Mouse (Mus musculus): ENCODE results near the gene Carmil3. TPM values are rescaled to one million over a fixed set of nuclear protein-coding genes. Genes with fewer than 3 reads are reported as not detected.

Gene Carmil3
- polyA plus RNA-seq, 1 experiment, result 4.5 TPM

DNA sequence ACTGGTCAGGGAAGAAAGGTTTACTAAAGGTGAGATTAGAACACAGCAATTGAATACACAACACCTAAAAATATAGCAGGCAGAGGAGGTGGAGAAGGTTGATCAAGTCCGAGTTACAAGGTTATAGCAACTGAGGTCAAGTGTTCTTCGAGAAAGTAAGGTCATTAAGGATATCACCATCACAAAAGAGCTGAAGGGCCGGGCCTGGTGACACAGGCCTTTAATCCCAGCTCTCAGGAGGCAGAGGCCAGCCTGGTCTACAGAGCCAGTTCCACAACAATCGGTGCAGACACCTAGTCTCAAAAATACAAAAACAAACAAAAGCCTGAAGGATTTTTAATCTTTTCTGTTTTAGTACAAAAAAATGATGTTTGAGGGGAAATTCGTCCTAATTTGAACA lies 60.9 kb downstream of the Carmil3 start:
- WGBS, result 84% methylated on average over 5 of the region's 5 CpGs
- no peak overlapping the region for H3K4me3 ChIP-seq (ENCODE audit: extremely low read depth, insufficient read depth, insufficient read length)
- no peak for TF ChIP-seq CTCF (IDR thresholded peaks at IDR 0.05; ENCODE audit: extremely low read depth, insufficient read depth, insufficient read length, insufficient replicate concordance)
- TF ChIP-seq POLR2A (IDR thresholded peaks at IDR 0.05; ENCODE audit: low read depth, low read length), result no peak

DNA sequence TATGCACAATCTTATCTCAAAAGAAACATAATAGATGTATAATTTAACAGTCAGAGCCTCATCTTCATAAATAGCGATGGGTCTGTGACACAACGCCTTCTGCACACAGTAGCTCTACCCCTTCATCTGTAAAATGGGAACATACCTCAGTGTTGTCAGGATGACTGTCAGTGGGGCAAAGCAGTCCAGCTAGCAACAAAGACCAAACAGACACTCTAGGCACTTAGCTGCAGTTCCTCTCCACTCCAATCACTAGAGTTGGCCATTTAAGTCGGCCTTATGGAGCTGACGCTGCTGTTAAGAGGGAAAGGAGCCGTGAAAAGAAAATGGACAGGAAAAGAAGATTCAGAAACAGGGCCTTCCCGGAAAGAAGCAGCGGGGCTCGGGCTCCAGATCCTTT lies 61.3 kb downstream of the Carmil3 start:
- H3K4me1 ChIP-seq (ENCODE audit: control insufficient read depth, insufficient read depth, insufficient read length), result no peaks in the 10 kb centered on the region
- no peak overlapping the region for H3K27ac ChIP-seq (ENCODE audit: insufficient read depth, low read length)
- H3K4me3 ChIP-seq (ENCODE audit: extremely low read depth, insufficient read depth, insufficient read length), result no peak overlapping the region
- WGBS, result 95% methylated on average over 8 of the region's 8 CpGs
- TF ChIP-seq CTCF (IDR thresholded peaks at IDR 0.05; ENCODE audit: extremely low read depth, insufficient read depth, insufficient read length, insufficient replicate concordance), result no peak
- DNase-seq (ENCODE audit: low read depth in 1 of 2, low spot score in 2 of 2), result no peak
- peaks cover 17% of the 10 kb centered on the region for H3K36me3 ChIP-seq (ENCODE audit: control insufficient read depth, insufficient read depth, low read length)
- H3K27me3 ChIP-seq (ENCODE audit: control insufficient read depth, insufficient read depth, low read length), result no peaks in the 10 kb centered on the region

More for the DNA sequence above, 60.9 kb downstream of the Carmil3 start:
- H3K27ac ChIP-seq (ENCODE audit: insufficient read depth, low read length), result no peak overlapping the region
- H3K36me3 ChIP-seq (ENCODE audit: control insufficient read depth, insufficient read depth, low read length), result peaks cover 17% of the 10 kb centered on the region
- no peak for DNase-seq (ENCODE audit: low read depth in 1 of 2, low spot score in 2 of 2)
- no peaks in the 10 kb centered on the region for H3K4me1 ChIP-seq (ENCODE audit: control insufficient read depth, insufficient read depth, insufficient read length)
- H3K27me3 ChIP-seq (ENCODE audit: control insufficient read depth, insufficient read depth, low read length), result no peaks in the 10 kb centered on the region

DNA sequence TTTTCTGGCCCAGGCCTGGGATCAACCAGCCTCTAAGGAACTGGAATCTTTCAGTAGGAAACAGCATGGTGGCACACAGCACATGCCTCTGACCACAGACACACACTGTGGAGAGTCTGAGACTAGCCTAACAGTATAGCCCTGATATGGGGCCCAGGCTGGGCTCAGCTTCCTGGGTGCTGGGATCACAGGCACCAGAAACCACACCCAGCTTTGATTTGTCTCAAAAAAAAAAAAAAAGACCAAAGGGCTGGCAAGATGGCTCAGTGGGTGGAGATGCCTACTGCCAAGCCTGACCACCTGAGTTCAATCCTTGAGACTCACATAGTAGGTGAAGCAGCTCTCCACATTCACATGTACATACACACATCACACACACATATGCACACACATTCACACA lies 64.2 kb downstream of the Carmil3 start:
- Histone ChIP-seq H3K4me1 (ENCODE audit: control insufficient read depth, insufficient read depth, insufficient read length) (0 out of 2 replicates have a peak, but pooled peaks cover 3% of the 10 kb centered on the region), H3K27me3 (ENCODE audit: control insufficient read depth, insufficient read depth, low read length) (no peaks in the 10 kb centered on the region), H3K36me3 (ENCODE audit: control insufficient read depth, insufficient read depth, low read length) (no peaks in the 10 kb centered on the region; the same call in 1 of the 2 replicates), H3K27ac (ENCODE audit: insufficient read depth, low read length) (no peak overlapping the region), H3K4me3 (ENCODE audit: extremely low read depth, insufficient read depth, insufficient read length) (no peak overlapping the region)
- DNase-seq (ENCODE audit: low read depth in 1 of 2, low spot score in 2 of 2), result no peak
- no peak for TF ChIP-seq CTCF (IDR thresholded peaks at IDR 0.05; ENCODE audit: extremely low read depth, insufficient read depth, insufficient read length, insufficient replicate concordance)
- TF ChIP-seq POLR2A (IDR thresholded peaks at IDR 0.05; ENCODE audit: low read depth, low read length), result no peak

DNA sequence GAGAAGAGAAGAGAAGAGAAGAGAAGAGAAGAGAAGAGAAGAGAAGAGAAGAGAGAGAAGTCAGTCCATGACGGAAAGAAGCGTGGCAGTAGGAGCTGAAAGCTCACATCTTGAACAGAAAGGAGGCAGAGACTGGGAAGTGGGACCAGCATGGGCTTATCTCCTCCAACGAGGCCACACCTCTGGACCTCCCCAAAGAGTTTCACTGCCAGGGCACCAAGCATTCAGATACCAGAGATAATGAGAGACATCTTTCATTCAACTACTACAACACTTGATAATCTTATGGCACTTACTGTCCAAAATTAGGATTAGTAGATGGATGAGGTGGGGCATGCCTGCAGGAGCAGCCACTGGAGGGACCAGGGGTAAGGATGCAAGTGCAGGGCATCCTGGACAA lies 65.3 kb downstream of the Carmil3 start:
- Histone ChIP-seq H3K27ac (ENCODE audit: insufficient read depth, low read length) (no peak overlapping the region), H3K4me1 (ENCODE audit: control insufficient read depth, insufficient read depth, insufficient read length) (0 out of 2 replicates have a peak, but pooled peaks cover 3% of the 10 kb centered on the region), H3K36me3 (ENCODE audit: control insufficient read depth, insufficient read depth, low read length) (no peaks in the 10 kb centered on the region), H3K27me3 (ENCODE audit: control insufficient read depth, insufficient read depth, low read length) (no peaks in the 10 kb centered on the region), H3K4me3 (ENCODE audit: extremely low read depth, insufficient read depth, insufficient read length) (no peak overlapping the region)
- no peak for TF ChIP-seq CTCF (IDR thresholded peaks at IDR 0.05; ENCODE audit: extremely low read depth, insufficient read depth, insufficient read length, insufficient replicate concordance)
- TF ChIP-seq POLR2A (IDR thresholded peaks at IDR 0.05; ENCODE audit: low read depth, low read length), result no peak
- 81% methylated on average over 3 of the region's 3 CpGs for WGBS
- DNase-seq (ENCODE audit: low read depth in 1 of 2, low spot score in 2 of 2), result no peak

DNA sequence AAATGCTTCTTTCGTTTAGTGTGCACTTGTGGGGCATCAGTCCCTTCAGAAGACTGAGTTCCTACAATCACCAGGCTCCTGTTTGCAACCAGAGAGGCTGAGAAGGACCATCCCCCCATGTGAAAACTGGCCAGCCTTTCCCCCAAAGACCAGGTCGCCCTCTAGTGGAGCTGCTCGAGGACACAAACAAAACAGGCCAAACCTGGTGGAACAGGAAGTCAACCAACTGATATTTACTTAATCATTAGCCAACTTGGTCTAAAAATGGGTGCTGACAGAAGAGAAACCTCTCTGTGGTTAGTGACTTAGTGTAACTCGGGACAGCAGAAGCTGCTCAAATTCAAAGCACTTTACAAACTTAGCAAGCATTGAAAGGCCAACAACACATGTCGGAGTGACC lies 66.6 kb downstream of the Carmil3 start:
- Histone ChIP-seq H3K4me1 (ENCODE audit: control insufficient read depth, insufficient read depth, insufficient read length) (peaks cover 7% of the 10 kb centered on the region; the same call in 1 of the 2 replicates), H3K4me3 (ENCODE audit: extremely low read depth, insufficient read depth, insufficient read length) (no peak overlapping the region), H3K27me3 (ENCODE audit: control insufficient read depth, insufficient read depth, low read length) (no peaks in the 10 kb centered on the region), H3K27ac (ENCODE audit: insufficient read depth, low read length) (peak overlapping the region; percentile 45), H3K36me3 (ENCODE audit: control insufficient read depth, insufficient read depth, low read length) (no peaks in the 10 kb centered on the region)
- 14% methylated on average over 5 of the region's 5 CpGs for WGBS
- DNase-seq (ENCODE audit: low read depth in 1 of 2, low spot score in 2 of 2), result peak; percentile 71 to 84
- TF ChIP-seq CTCF (IDR thresholded peaks at IDR 0.05; ENCODE audit: extremely low read depth, insufficient read depth, insufficient read length, insufficient replicate concordance), result peak; percentile 84; the same call in 1 of the 2 replicates
- TF ChIP-seq POLR2A (IDR thresholded peaks at IDR 0.05; ENCODE audit: low read depth, low read length), result no peak

DNA sequence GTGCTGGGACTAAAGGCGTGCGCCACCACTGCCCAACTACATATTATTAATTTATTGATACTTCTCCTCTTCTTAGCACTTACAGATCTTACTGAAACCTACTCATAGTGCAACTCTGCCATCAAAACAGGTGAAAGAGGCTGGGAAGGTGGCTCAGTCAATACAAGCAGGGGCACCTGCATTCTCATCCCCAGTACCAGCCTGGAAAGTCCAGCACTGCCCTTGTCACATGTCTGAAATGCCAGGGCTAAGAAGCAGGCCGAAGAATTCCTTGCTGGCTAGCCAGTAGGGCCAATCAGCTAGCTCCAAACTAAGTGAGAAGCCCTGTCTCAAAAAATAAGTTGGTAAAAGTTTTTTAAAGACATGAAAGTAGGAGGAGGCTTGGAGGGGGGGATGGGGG lies 67.1 kb downstream of the Carmil3 start:
- H3K27ac ChIP-seq (ENCODE audit: insufficient read depth, low read length), result peak overlapping the region; percentile 45
- H3K4me1 ChIP-seq (ENCODE audit: control insufficient read depth, insufficient read depth, insufficient read length), result peaks cover 7% of the 10 kb centered on the region; the same call in 1 of the 2 replicates
- no peaks in the 10 kb centered on the region for H3K36me3 ChIP-seq (ENCODE audit: control insufficient read depth, insufficient read depth, low read length)
- TF ChIP-seq POLR2A (IDR thresholded peaks at IDR 0.05; ENCODE audit: low read depth, low read length) (no peak), CTCF (IDR thresholded peaks at IDR 0.05; ENCODE audit: extremely low read depth, insufficient read depth, insufficient read length, insufficient replicate concordance) (no peak)
- WGBS, result 79% methylated on average over 3 of the region's 3 CpGs
- no peak overlapping the region for H3K4me3 ChIP-seq (ENCODE audit: extremely low read depth, insufficient read depth, insufficient read length)
- no peak for DNase-seq (ENCODE audit: low read depth in 1 of 2, low spot score in 2 of 2)
- H3K27me3 ChIP-seq (ENCODE audit: control insufficient read depth, insufficient read depth, low read length), result no peaks in the 10 kb centered on the region

Other genes with a start within 250 kb of the Carmil3 start
- gene Dhrs4, start 11.9 kb upstream of the Carmil3 start, polyA plus RNA-seq (2012; rRNA removed), result 18.5 and 21.0 TPM in 2 replicates
- 0.02 TPM in 1 of 2 replicates, not detected in the other for gene Cpne6, start 19.8 kb downstream of the Carmil3 start, polyA plus RNA-seq (2012; rRNA removed)
- 0.02 and 0.40 TPM in 2 replicates for gene Nrl, start 34.3 kb downstream of the Carmil3 start, polyA plus RNA-seq (2012; rRNA removed)
- 47.9 and 53.3 TPM in 2 replicates for gene Pck2, start 49.6 kb downstream of the Carmil3 start, polyA plus RNA-seq (2012; rRNA removed)
- 73.4 and 77.6 TPM in 2 replicates for gene Dcaf11, start 69.4 kb downstream of the Carmil3 start, polyA plus RNA-seq (2012; rRNA removed)
- gene A730061H03Rik, start 69.8 kb downstream of the Carmil3 start, polyA plus RNA-seq (2012; rRNA removed), result 5.6 and 6.3 TPM in 2 replicates
- gene Fitm1, start 85.0 kb downstream of the Carmil3 start, polyA plus RNA-seq (2012; rRNA removed), result 1.4 and 1.5 TPM in 2 replicates
- 101 and 118 TPM in 2 replicates for gene Psme1, start 87.5 kb downstream of the Carmil3 start, polyA plus RNA-seq (2012; rRNA removed)
- gene Emc9, start 94.7 kb downstream of the Carmil3 start, polyA plus RNA-seq (2012; rRNA removed), result 14.5 and 15.0 TPM in 2 replicates
- 60.4 and 67.7 TPM in 2 replicates for gene Psme2, start 100.5 kb downstream of the Carmil3 start, polyA plus RNA-seq (2012; rRNA removed)
- gene Rnf31, start 101.1 kb downstream of the Carmil3 start, polyA plus RNA-seq (2012; rRNA removed), result 52.5 and 63.2 TPM in 2 replicates
- 101 and 154 TPM in 2 replicates for gene Irf9, start 112.9 kb downstream of the Carmil3 start, polyA plus RNA-seq (2012; rRNA removed)
- gene Rec8, start 127.4 kb downstream of the Carmil3 start, polyA plus RNA-seq (2012; rRNA removed), result 0.92 and 2.4 TPM in 2 replicates
- 56.7 and 62.4 TPM in 2 replicates for gene Ipo4, start 145.3 kb downstream of the Carmil3 start, polyA plus RNA-seq (2012; rRNA removed)
- 8.2 and 8.9 TPM in 2 replicates for gene Gm49378, start 147.2 kb downstream of the Carmil3 start, polyA plus RNA-seq (2012; rRNA removed)
- 44.6 and 45.1 TPM in 2 replicates for gene Tm9sf1, start 153.2 kb downstream of the Carmil3 start, polyA plus RNA-seq (2012; rRNA removed)
- 1.6 TPM in 2 replicates for gene Tssk4, start 159.5 kb downstream of the Carmil3 start, polyA plus RNA-seq (2012; rRNA removed)
- 19.7 and 19.9 TPM in 2 replicates for gene Mdp1, start 169.9 kb downstream of the Carmil3 start, polyA plus RNA-seq (2012; rRNA removed)
- 11.6 and 15.9 TPM in 2 replicates for gene Gmpr2, start 181.3 kb downstream of the Carmil3 start, polyA plus RNA-seq (2012; rRNA removed)
- 158 and 177 TPM in 2 replicates for gene Nedd8, start 181.5 kb downstream of the Carmil3 start, polyA plus RNA-seq (2012; rRNA removed)
- 19.0 and 20.8 TPM in 2 replicates for gene Tinf2, start 191.2 kb downstream of the Carmil3 start, polyA plus RNA-seq (2012; rRNA removed)
- 23.3 and 33.9 TPM in 2 replicates for gene Tgm1, start 223.3 kb downstream of the Carmil3 start, polyA plus RNA-seq (2012; rRNA removed)
- 47.3 and 62.6 TPM in 2 replicates for gene Rabggta, start 231.6 kb downstream of the Carmil3 start, polyA plus RNA-seq (2012; rRNA removed)

Data from spleen, adult 2 months (tissue).